Mouse (Mus musculus) ES-Bruce4 (cell line): ENCODE results near the gene Gm49384.

Source experiments
- CTCF ChIP-seq: IDR thresholded peaks from one replicate; pipeline ENCODE4 v1.8.1; 2011; ENCODE audit warnings: low read depth, low read length
- EP300 ChIP-seq: IDR thresholded peaks from 2 replicates; pipeline ENCODE4 v1.6.1; 2011; ENCODE audit warnings: low read depth, low read length; ENCODE audit not compliant: insufficient read depth
- POLR2A ChIP-seq: IDR thresholded peaks from one replicate; pipeline ENCODE4 v1.8.1; 2011; ENCODE audit warnings: low read length; ENCODE audit not compliant: insufficient read depth

DNA sequence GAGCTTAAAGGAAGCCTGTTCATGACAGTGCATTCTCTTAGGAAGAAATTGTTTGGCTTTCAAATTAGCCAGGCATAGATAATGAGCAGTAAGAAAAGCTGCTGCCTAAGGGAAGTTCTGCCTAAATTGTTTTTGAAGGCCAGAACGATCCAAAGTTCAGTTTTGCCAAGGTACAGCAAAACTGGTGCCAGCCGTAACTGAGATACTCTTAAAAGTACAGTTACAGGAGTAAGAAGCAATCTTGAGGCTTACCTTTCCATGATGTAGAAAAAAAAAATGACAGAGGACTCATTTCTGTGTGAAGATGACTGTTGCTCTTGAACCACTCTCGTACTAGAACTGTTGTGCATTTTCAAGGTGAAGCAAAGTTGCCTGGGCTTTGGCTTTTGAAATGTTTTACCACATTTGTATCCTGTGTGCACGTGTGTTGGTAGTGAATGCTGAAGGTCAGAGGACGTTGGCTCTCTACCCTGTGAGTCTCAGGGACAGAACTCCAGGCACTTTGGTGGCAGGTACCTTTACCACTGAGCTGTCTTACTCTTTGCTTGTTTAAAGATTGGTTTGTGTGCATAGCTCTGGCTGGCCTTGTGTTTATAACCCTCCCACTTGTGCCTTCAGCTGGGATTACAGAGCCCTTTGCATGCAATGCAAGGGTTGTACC is 17.1 kb downstream of the Gm49384 start:
- TF ChIP-seq EP300 (no peak), POLR2A (no peak), CTCF (no peak)
